Mouse (Mus musculus): ENCODE data around the gene Gm48552. TPM values are rescaled to one million over a fixed set of nuclear protein-coding genes. Genes with fewer than 3 reads are reported as not detected.

Gene Gm48552
- polyA plus RNA-seq, 1 experiment from 2014 or later, result 2.0 TPM

DNA sequence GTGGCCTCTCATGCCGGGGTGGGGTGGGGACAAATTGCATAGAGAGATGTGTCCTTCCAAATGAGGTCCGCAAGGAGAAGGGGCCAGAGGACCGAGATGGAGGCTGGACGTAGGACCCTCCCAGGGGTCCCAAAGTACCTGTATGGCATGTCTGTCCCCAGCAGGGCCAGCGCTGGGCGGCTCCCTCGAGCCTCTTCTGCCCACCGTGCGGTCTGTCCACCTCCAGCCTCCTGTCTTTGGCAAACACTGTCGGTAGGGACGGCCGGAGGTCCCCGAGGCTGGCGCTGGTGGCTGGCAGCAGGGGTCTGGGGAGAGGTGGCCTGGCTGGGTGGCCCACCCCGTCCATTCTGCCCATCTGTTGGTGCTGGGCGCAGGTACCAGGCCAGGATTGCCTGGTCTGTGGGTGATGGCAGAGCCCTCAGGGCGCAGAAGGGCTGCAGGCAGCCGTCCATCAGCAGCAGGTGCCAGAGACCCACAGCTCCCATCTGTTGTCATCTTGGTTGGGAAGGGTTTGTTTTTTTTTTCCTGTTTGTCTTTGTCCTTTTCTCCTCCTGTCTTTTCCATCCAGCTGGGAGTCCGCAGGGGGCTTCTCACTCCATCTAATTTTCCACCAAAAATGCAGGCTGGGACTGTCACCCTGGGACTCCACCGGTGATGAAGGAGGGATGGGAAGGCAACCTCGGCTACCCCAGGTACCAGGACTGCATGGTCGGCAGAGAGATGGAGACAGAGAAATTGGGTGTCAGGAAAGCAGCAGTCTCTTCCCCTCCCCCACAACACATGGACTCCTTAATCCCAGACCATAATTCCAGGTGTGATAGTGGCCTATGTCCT, 11.8 kb downstream of the Gm48552 start:
- peaks cover 36% of the 10 kb centered on the region for H3K4me1 ChIP-seq (ENCODE audit: control insufficient read depth, insufficient read depth, low read length)
- ATAC-seq (ENCODE audit: low read depth), result no peak
- H3K9ac ChIP-seq (replicated peaks; ENCODE audit: low read depth, low read length), result no peak overlapping the region
- H3K4me2 ChIP-seq (ENCODE audit: low read depth, low read length), result no peak overlapping the region; the same call in 1 of the 2 replicates
- H3K36me3 ChIP-seq (ENCODE audit: control insufficient read depth, insufficient read depth, low read length), result peaks cover 32% of the 10 kb centered on the region
- H3K27me3 ChIP-seq (ENCODE audit: control insufficient read depth, insufficient read depth, low read length), result no peaks in the 10 kb centered on the region
- H3K4me3 ChIP-seq (ENCODE audit: low read depth, low read length), result 0 out of 2 replicates have a peak overlapping the region, but pooled peaks have one; percentile 7
- H3K27ac ChIP-seq (ENCODE audit: low read depth, low read length), result 0 out of 2 replicates have a peak overlapping the region, but pooled peaks have one; percentile 81
- 37% methylated on average over 17 of the region's 22 CpGs for WGBS
- H3K9me3 ChIP-seq (ENCODE audit: control insufficient read depth, low read length), result no peaks in the 10 kb centered on the region

DNA sequence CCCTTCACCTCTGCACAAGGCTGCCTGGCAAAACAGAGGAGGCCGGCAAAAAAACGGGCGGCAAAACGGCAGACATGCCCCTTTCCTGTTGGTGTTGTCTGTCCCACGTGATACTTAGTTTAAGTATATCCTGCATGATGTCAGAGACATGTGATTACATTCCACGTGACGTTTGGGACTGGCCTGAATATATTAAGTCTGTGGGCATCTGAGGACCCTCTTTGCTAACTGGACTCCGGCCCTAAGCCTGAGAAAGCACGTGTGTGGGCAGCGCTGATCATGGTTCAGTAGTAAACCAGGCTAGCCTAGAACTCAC, 12.4 kb downstream of the Gm48552 start:
- Histone ChIP-seq H3K27me3 (ENCODE audit: control insufficient read depth, insufficient read depth, low read length) (no peaks in the 10 kb centered on the region), H3K9me3 (ENCODE audit: control insufficient read depth, low read length) (no peaks in the 10 kb centered on the region), H3K4me2 (ENCODE audit: low read depth, low read length) (no peak overlapping the region; the same call in 1 of the 2 replicates), H3K4me3 (ENCODE audit: low read depth, low read length) (no peak overlapping the region), H3K36me3 (ENCODE audit: control insufficient read depth, insufficient read depth, low read length) (peaks cover 37% of the 10 kb centered on the region), H3K27ac (ENCODE audit: low read depth, low read length) (peak overlapping the region; percentile 81), H3K9ac (replicated peaks; ENCODE audit: low read depth, low read length) (no peak overlapping the region), H3K4me1 (ENCODE audit: control insufficient read depth, insufficient read depth, low read length) (peaks cover 36% of the 10 kb centered on the region)
- 23% methylated on average over 10 of the region's 10 CpGs for WGBS
- peak; percentile 7; the same call in 1 of the 2 replicates for ATAC-seq (ENCODE audit: low read depth)

DNA sequence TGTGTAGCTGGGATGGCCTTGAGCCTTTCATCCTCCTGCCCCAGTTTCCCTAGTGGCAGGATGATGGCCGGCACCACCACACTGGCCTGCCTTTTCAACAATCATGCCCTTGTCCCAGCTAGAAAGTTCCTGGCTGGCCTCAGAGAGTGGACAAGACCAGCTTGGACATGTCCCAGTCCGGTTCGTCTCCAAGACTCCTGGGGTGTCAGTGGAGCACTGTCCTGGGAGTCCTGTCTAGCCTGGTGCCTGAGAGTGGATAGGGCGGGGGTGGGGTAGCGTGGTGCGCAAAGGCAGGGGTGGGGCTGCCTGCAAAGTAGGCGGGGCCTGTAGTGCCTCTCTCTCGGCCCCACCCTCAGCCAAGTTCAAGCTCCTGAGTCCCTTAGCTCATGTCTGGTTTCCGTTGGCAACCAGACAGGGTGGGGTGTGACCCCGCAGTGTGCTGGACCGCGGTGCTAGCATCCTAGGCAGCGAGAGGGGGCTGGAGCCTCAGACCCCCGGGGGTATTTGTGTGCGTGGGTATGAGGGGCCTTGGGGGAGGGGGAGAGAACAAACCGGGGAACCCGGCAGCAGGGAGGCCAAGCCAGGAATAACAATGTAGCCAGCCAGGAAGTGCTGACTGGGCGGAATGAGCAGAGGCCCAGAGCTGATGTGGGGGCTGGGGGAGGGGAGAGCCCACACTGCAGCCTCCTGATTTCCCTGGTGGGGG, 12.9 kb downstream of the Gm48552 start:
- Histone ChIP-seq H3K4me3 (ENCODE audit: low read depth, low read length) (no peak overlapping the region), H3K27me3 (ENCODE audit: control insufficient read depth, insufficient read depth, low read length) (no peaks in the 10 kb centered on the region), H3K4me1 (ENCODE audit: control insufficient read depth, insufficient read depth, low read length) (peaks cover 34% of the 10 kb centered on the region), H3K9ac (replicated peaks; ENCODE audit: low read depth, low read length) (0 out of 2 replicates have a peak overlapping the region, but pooled peaks have one; percentile 21), H3K27ac (ENCODE audit: low read depth, low read length) (peak overlapping the region; percentile 81), H3K36me3 (ENCODE audit: control insufficient read depth, insufficient read depth, low read length) (peaks cover 37% of the 10 kb centered on the region), H3K9me3 (ENCODE audit: control insufficient read depth, low read length) (no peaks in the 10 kb centered on the region), H3K4me2 (ENCODE audit: low read depth, low read length) (peak overlapping the region; percentile 20; the same call in 1 of the 2 replicates)
- 5% methylated on average over 18 of the region's 18 CpGs for WGBS
- ATAC-seq (ENCODE audit: low read depth), result peak; percentile 62

DNA sequence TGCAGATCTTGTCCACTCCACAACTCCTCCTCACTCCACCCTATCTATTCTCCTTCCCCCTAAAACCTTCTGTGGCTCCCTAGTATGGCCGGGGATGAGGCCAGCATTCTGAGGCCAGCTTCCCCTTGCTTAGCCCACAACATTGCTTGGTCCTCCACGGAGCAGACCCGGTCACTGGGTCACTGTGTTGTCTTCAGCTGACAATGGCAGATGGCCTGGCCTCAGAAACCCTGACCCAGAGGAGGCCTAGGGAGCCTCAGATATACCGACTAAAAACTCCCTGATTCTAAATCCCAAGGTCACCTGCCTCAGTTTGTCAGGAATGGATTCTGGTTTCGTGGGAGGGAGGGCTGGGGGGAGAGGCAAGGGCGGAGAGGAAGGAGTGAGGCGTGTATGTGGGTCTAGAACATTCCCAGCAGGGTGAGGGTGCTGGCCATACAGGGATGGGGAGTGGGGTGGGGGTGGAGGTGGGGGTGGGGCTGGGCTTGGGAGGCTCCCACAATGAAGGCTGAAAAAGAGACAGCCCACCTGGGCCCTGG, 13.5 kb downstream of the Gm48552 start:
- Histone ChIP-seq H3K4me1 (ENCODE audit: control insufficient read depth, insufficient read depth, low read length) (peaks cover 36% of the 10 kb centered on the region), H3K36me3 (ENCODE audit: control insufficient read depth, insufficient read depth, low read length) (peaks cover 39% of the 10 kb centered on the region), H3K9me3 (ENCODE audit: control insufficient read depth, low read length) (no peaks in the 10 kb centered on the region), H3K27ac (ENCODE audit: low read depth, low read length) (peak overlapping the region; percentile 81), H3K27me3 (ENCODE audit: control insufficient read depth, insufficient read depth, low read length) (no peaks in the 10 kb centered on the region), H3K9ac (replicated peaks; ENCODE audit: low read depth, low read length) (0 out of 2 replicates have a peak overlapping the region, but pooled peaks have one; percentile 21), H3K4me3 (ENCODE audit: low read depth, low read length) (no peak overlapping the region), H3K4me2 (ENCODE audit: low read depth, low read length) (peak overlapping the region; percentile 20; the same call in 1 of the 2 replicates)
- ATAC-seq (ENCODE audit: low read depth), result no peak
- 9% methylated on average over 7 of the region's 7 CpGs for WGBS

DNA sequence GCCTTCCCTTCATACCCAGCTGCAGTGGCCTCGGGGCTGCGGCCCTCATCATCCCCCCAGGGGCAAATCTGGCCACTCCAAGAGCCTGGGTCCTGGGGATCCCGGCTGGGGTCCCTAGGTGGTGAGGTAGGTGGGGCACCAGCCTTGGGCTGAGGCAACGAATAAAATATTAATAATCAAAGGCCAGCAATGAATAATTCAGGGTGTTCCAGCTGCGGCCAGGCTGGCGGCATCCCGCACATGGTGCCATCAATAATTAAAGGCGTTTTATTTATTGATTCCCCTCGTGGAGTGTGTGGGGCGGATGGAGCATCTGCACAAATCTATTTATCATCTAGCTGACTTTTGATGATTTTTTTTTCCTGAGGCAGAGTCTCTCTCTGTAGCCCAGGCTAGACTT, 14.7 kb downstream of the Gm48552 start:
- Histone ChIP-seq H3K4me2 (ENCODE audit: low read depth, low read length) (0 out of 2 replicates have a peak overlapping the region, but pooled peaks have one; percentile 11), H3K27me3 (ENCODE audit: control insufficient read depth, insufficient read depth, low read length) (0 out of 2 replicates have a peak, but pooled peaks cover 2% of the 10 kb centered on the region), H3K4me3 (ENCODE audit: low read depth, low read length) (no peak overlapping the region), H3K27ac (ENCODE audit: low read depth, low read length) (peak overlapping the region; percentile 81; the same call in 1 of the 2 replicates), H3K9ac (replicated peaks; ENCODE audit: low read depth, low read length) (0 out of 2 replicates have a peak overlapping the region, but pooled peaks have one; percentile 21), H3K36me3 (ENCODE audit: control insufficient read depth, insufficient read depth, low read length) (peaks cover 34% of the 10 kb centered on the region), H3K4me1 (ENCODE audit: control insufficient read depth, insufficient read depth, low read length) (peaks cover 41% of the 10 kb centered on the region), H3K9me3 (ENCODE audit: control insufficient read depth, low read length) (no peaks in the 10 kb centered on the region)
- 25% methylated on average over 10 of the region's 10 CpGs for WGBS
- no peak for ATAC-seq (ENCODE audit: low read depth)

DNA sequence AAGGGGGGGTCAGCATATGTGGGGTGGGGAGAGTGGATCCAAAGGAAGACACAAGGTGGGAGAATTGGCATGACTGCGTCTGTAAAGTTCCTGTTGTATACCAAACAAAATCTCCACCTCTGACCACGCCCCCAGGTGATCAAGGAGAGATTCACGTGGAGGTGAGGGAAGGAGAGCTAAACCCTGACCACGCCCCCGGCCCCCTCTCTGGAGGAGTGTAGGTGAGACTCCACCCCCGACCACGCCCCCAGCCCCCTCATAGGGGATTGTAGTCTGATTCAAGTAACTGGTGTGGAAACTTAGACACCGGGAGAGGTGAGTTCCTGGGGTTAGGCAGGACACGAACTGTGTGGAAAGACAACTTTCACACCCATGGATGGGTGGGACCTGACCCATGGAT, 15.3 kb downstream of the Gm48552 start:
- no peak overlapping the region for H3K9ac ChIP-seq (replicated peaks; ENCODE audit: low read depth, low read length)
- H3K36me3 ChIP-seq (ENCODE audit: control insufficient read depth, insufficient read depth, low read length), result peaks cover 34% of the 10 kb centered on the region
- H3K4me3 ChIP-seq (ENCODE audit: low read depth, low read length), result no peak overlapping the region
- H3K4me1 ChIP-seq (ENCODE audit: control insufficient read depth, insufficient read depth, low read length), result peaks cover 46% of the 10 kb centered on the region
- H3K27ac ChIP-seq (ENCODE audit: low read depth, low read length), result no peak overlapping the region
- H3K27me3 ChIP-seq (ENCODE audit: control insufficient read depth, insufficient read depth, low read length), result 0 out of 2 replicates have a peak, but pooled peaks cover 2% of the 10 kb centered on the region
- H3K9me3 ChIP-seq (ENCODE audit: control insufficient read depth, low read length), result no peaks in the 10 kb centered on the region
- ATAC-seq (ENCODE audit: low read depth), result no peak
- no peak overlapping the region for H3K4me2 ChIP-seq (ENCODE audit: low read depth, low read length)
- WGBS, result 15% methylated on average over 9 of the region's 9 CpGs

DNA sequence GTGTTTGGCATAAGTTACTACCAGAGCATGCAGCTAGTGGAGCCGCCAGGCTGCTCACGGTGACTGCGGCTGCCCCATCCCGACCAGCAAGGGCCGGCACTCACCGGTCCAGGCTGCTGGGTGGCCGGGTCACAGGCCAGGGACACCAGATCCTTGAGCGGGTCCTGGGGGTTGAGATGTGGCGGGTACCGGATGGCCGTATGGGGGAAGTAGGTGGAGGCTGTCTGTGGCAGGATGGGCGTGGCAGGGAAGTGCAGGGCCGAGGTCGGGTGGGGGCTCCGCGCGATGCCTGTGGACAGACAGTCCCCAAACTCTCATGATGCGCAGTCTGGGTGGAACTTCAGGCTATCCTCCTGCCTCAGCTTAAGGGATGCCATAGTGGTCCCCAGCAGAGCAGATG, 15.9 kb downstream of the Gm48552 start:
- Histone ChIP-seq H3K4me2 (ENCODE audit: low read depth, low read length) (no peak overlapping the region), H3K4me3 (ENCODE audit: low read depth, low read length) (no peak overlapping the region), H3K27me3 (ENCODE audit: control insufficient read depth, insufficient read depth, low read length) (0 out of 2 replicates have a peak, but pooled peaks cover 2% of the 10 kb centered on the region), H3K4me1 (ENCODE audit: control insufficient read depth, insufficient read depth, low read length) (peaks cover 46% of the 10 kb centered on the region), H3K36me3 (ENCODE audit: control insufficient read depth, insufficient read depth, low read length) (peaks cover 29% of the 10 kb centered on the region), H3K9me3 (ENCODE audit: control insufficient read depth, low read length) (no peaks in the 10 kb centered on the region), H3K9ac (replicated peaks; ENCODE audit: low read depth, low read length) (no peak overlapping the region), H3K27ac (ENCODE audit: low read depth, low read length) (no peak overlapping the region)
- ATAC-seq (ENCODE audit: low read depth), result no peak
- 58% methylated on average over 18 of the region's 18 CpGs for WGBS

DNA sequence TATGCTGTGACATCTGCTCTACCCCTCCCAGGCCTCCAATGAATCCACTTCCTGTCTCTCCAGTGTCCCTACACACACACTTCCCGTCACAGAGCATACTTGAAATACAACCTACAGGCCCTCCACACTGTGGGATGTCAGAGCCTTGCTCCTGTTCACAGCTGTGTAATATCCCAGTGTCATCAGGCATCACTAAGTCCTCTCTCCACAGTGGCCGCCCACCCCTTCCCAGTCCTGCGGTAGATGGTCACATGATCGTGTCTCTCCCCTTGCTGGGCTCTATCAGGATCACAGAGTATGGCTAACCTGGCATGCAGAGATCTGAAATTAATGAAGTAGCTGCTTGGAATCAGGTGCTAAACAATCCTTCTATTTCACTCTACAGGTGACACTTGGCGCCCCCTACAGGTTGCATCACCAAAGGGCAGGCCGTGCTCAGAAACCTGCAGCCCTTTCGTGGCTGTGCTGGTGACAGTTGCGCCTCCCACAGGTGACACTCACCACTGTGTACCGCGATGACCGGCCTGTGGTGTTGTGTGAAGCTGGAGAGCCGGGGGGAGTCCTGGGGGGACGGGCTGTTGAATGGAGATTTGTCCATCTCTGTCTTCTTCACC, 16.9 kb downstream of the Gm48552 start:
- no peak overlapping the region for H3K4me2 ChIP-seq (ENCODE audit: low read depth, low read length)
- WGBS, result 45% methylated on average over 13 of the region's 13 CpGs
- H3K4me1 ChIP-seq (ENCODE audit: control insufficient read depth, insufficient read depth, low read length), result peaks cover 43% of the 10 kb centered on the region
- H3K9ac ChIP-seq (replicated peaks; ENCODE audit: low read depth, low read length), result no peak overlapping the region
- H3K36me3 ChIP-seq (ENCODE audit: control insufficient read depth, insufficient read depth, low read length), result peaks cover 21% of the 10 kb centered on the region
- 0 out of 2 replicates have a peak, but pooled peaks cover 2% of the 10 kb centered on the region for H3K27me3 ChIP-seq (ENCODE audit: control insufficient read depth, insufficient read depth, low read length)
- no peak overlapping the region for H3K4me3 ChIP-seq (ENCODE audit: low read depth, low read length)
- no peak for ATAC-seq (ENCODE audit: low read depth)
- no peak overlapping the region for H3K27ac ChIP-seq (ENCODE audit: low read depth, low read length)
- no peaks in the 10 kb centered on the region for H3K9me3 ChIP-seq (ENCODE audit: control insufficient read depth, low read length)

All from neural tube, embryonic 14.5 days (tissue).